In the genomic region with DNA sequence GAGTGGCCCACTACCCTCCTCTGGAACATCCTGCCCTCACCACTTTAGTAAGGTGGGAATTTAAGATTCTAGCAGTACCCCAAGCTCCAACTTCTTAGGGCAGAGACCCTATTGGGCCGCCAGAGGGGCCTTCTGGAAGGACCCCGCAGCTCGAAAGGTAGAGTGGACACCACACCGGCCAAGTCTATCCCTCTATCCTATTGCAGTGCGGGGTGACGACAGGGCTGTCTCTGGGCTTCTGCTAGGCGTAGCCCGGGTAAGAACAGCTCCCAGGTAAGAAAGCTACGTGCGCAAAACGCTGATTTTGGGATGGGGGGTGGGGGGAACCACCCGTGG, we compare ENCODE assay signal across 8 mouse cellular contexts. TPM values are rescaled to one million over a fixed set of nuclear protein-coding genes. Genes with fewer than 3 reads are reported as not detected.
A peak's percentile ranks its signal among the peaks of the same experiment; 100 is the strongest.
DNase-seq lines count a peak whose midpoint lies in the region; ATAC-seq and TF ChIP-seq lines count a peak whose summit lies in the region.

No protein-coding gene starts in this region.

- no peak for TF ChIP-seq EP300 in liver, embryonic 14.5 days (IDR thresholded peaks at IDR 0.05; ENCODE audit: low read depth)

- no peak overlapping the region for H3K9ac ChIP-seq in liver, embryonic 14.5 days (replicated peaks)

- no peaks in the 10 kb centered on the region for H3K27me3 ChIP-seq in testis, adult 2 months (ENCODE audit: control insufficient read depth, insufficient read depth, low read length)
- H3K27me3 ChIP-seq in liver, embryonic 14.5 days (ENCODE audit: control insufficient read depth, insufficient read depth, low read length): peaks cover 28% of the 10 kb centered on the region

- peak overlapping the region; percentile 66 for H3K4me3 ChIP-seq in testis, adult 2 months (ENCODE audit: control insufficient read depth, low read depth, low read length)
- H3K4me3 ChIP-seq in liver, embryonic 14.5 days (ENCODE audit: insufficient read depth in 1 of 2, low read depth in 2 of 2, low read length in 2 of 2): peak overlapping the region in 1 of 2 experiments; percentile 57; a peak in 3 of 4 replicates

- TF ChIP-seq POLR2A in testis, adult 2 months (IDR thresholded peaks at IDR 0.05; ENCODE audit: control insufficient read depth, low read depth, low read length): no peak

- TF ChIP-seq CTCF in testis, adult 2 months (IDR thresholded peaks at IDR 0.05; ENCODE audit: control insufficient read depth, insufficient read depth, insufficient replicate concordance, low read depth, low read length): no peak
- no peak for TF ChIP-seq CTCF in liver, embryonic 14.5 days (IDR thresholded peaks at IDR 0.05; ENCODE audit: low read depth)

- peaks cover 1% of the 10 kb centered on the region; the same call in 1 of the 2 replicates for H3K36me3 ChIP-seq in testis, adult 2 months (ENCODE audit: control insufficient read depth, insufficient read depth, low read length)
- H3K36me3 ChIP-seq in liver, embryonic 14.5 days (replicated peaks; ENCODE audit: control insufficient read depth, insufficient read depth, low read depth): peaks cover 8% of the 10 kb centered on the region; the same call in 1 of the 2 replicates

- 42% methylated on average over 12 of the region's 12 CpGs for WGBS in liver, embryonic 14.5 days (ENCODE audit: insufficient replicate concordance)

- DNase-seq in frontal cortex, postnatal 25 days (ENCODE audit: low spot score in 2 of 2): no peak
- no peak for DNase-seq in testis, postnatal 10 days (ENCODE audit: low spot score)
- no peak for DNase-seq in liver, embryonic 14.5 days (ENCODE audit: low read depth in 3 of 3, low spot score in 3 of 3)
- no peak for DNase-seq in spleen, postnatal 10 days (ENCODE audit: low spot score in 2 of 2)
- no peak for DNase-seq in adrenal gland, adult 18-20 months (ENCODE audit: low spot score in 2 of 2)
- no peak for DNase-seq in urinary bladder, postnatal 10 days (ENCODE audit: low spot score)

- H3K9me3 ChIP-seq in liver, embryonic 14.5 days (ENCODE audit: control insufficient read depth, low read length): no peaks in the 10 kb centered on the region

- peak overlapping the region; percentile 60 for H3K4me2 ChIP-seq in liver, embryonic 14.5 days (ENCODE audit: low read depth)

- no peak overlapping the region for H3K27ac ChIP-seq in testis, adult 2 months (ENCODE audit: control insufficient read depth, insufficient read depth, low read depth, low read length)
- H3K27ac ChIP-seq in liver, embryonic 14.5 days: no peak overlapping the region

- H3K4me1 ChIP-seq in testis, adult 2 months (ENCODE audit: control insufficient read depth, insufficient read depth, low read length): peaks cover 8% of the 10 kb centered on the region
- peaks cover 0 to 3% of the 10 kb centered on the region in 2 experiments; a peak in 1 of 4 replicates for H3K4me1 ChIP-seq in liver, embryonic 14.5 days (replicated peaks; ENCODE audit: control insufficient read depth in 2 of 2, insufficient read depth in 2 of 2, low read length in 1 of 2)

- peak; percentile 21; the same call in 1 of the 2 replicates for ATAC-seq in frontal cortex, adult (ENCODE audit: low TSS enrichment)
- ATAC-seq in liver, embryonic 14.5 days (ENCODE audit: insufficient read depth): no peak

RNA-seq across cellular contexts. Expression of a gene that starts 56.5 kb away (rescaled TPM):
- polyA plus RNA-seq in testis, adult 2 months (2012; rRNA removed): 10.0 and 16.8 TPM in 2 replicates
- 32.0 and 48.8 TPM in 2 replicates for polyA plus RNA-seq in liver, embryonic 14.5 days (2012; rRNA removed)
- 131 and 134 TPM in 2 replicates for polyA plus RNA-seq in liver, embryonic 14.5 days (2014; fragmentation: Nextera tagmentation; extraction: Ambion mirVana)
- 100 to 1,000 TPM in 1 of 2 experiments, 10 to 100 TPM in 1; 80.6 to 106 TPM for total RNA-seq in adrenal gland, adult 18-20 months (2021)
